Mouse (Mus musculus) forelimb bud, embryonic 11.5 days (tissue): ENCODE measurements around the gene Med26.

Experiments
- DNase-seq: peaks from one replicate; pipeline ENCODE4 v3.0.0-alpha.2; 2012; ENCODE audit warnings: low read depth, low spot score

Med26 gene

DNA sequence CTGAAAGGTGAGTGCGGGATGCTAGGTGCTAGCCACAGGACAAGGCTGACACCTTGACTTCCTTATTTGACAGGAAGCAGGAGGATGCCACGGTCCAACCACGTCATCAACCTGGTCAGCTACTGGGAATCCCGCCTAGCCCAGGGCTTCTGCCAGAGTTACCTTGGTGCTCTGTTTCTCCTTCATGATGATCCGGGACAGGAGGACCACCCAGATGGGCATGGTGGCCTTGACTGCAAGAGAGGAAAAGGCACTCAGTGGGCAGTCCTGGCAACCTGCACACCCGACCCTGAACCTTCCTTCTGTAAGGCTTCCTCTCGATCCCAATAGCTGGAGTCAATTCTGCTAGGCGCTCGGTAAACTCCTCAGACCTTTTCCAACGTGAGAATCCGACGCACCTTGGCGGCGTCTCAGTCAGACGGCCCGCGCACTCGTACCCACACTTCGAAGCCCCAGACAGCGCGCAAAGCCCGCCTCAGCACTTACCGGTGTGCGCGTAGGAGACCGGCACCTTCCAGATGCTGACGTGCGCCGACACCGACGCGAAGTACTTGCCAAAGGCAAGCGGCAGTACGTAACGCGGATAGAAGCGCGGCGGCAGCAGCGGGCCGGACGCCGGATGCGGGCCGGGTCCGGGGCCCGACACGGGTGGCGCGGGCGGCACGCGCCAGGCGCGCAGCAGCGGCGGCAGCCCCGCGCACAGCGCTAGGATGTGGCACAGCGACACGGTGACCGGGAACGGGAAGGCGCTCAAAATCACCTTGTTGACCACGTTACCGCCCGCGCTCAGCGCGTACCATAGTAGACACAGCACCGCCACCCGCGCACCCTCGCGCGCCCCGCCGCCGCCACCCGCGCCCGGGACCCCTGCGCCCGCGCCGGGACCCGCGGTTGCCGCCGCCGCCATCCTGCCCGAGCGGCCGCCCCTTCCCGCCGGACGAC lies 56.1 kb downstream of the Med26 start, which contains the start of gene Slc35e1:
Gene Slc35e1 (minus strand): TSS at position 935 of the 942 bp plus-strand sequence.
- DNase-seq = peak; percentile 6

DNA sequence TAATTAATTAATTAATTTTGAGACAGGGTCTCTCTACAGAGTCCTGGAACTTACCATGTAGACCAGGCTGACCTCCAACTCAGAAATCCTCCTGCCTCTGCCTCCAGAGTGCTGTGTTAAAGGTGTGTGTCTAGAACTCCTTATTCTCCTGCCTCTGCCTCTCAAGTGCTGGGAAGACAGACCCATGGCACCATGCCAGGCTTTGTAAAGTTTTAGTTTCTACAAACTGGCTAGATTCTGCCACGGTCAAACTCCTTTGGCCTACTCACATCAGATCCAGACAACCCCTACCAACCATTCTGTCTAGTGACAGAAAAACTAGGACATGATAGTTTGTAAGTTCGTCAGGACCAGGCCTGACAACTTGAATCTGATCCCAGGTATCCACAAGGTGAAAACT lies 57.1 kb downstream of the Med26 start:
- no peak for DNase-seq

DNA sequence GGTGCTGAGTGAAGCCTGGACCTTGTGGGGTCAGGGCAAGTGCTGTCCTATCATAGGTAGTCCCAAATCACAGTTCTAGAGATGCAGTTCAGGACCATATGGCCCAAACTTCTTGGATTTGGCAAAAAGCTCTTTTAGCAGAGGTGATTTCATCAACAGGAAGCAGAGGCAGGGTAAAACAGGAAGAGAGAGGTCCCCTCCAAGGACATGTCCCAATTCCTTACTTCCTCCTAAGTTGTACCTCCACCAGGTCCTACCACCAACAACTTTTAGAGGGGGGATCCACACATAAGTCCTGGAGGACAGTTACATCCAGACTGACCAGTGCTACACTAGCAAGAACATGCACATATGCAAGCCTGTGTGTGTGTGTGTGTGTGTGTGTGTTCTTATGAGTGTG lies 61.1 kb downstream of the Med26 start:
- no peak for DNase-seq

DNA sequence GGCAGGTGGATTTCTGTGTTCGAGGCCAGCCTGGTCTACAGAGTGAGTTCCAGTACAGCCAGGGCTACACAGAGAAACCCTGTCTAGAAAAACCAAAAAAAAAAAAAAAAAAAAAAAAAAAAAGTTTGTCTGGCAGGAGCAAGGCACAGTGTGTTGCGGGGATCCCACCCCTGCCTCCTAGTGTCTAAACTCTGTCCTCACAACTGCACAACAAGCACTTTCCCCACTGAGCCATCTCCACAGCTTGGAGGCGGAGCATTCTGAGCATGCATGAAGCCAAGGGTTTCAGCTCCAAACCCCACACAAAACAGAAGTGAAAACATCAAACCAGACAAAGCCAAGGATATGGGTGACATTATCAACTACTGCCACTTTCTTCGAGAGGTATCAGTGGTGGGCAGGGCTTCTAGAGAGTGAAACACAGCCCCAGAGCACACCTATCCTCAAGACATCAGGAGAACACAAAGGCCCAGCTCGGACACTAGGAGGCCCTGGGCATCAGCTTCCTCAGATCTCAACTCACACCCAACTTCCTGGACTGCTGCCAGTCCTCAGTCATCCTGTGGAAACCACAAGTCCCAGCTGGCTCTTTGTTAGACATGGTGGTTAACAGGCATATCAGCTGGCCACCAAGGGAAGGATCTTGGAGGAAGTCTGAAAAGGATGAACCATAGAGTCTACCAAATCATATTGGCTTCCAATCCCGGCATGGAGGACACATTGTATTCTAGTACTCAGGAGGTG lies 62.4 kb downstream of the Med26 start:
- DNase-seq = no peak

DNA sequence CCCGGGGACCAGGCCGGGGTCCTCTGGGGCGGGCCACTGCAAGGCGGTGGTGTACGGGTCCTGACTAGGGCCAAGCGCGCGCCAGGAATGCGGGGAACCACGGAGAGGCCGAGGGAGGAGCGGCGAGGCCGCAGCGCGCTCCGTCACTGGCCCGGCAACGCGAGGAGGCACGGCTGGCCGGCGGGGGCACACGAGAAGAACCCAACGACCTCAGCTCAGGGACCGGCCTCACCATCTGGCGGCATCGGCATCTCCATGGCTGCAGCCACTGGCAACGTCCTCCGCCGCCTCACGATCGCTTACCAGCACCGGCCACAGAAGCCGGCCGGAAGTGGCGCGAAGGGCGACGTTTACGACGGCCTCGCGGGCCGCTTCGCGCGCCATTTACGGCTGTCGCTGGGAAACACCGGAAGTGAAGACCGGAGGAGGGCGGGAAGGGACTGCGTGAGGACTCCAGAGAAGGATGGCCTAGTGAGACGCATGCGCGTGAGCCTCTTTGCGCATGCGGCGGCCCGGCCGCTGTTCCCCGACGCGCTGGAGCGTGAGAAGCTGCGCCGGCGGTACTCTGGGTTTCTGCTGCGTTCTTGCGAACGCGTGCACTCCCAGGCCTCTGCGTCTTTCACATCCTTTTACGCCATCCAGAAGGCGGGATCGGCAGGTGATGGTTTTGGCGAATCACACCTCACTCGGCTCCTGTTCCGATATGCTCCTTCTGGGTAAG lies 73.1 kb downstream of the Med26 start, which contains the start of gene Cherp:
Gene Cherp (minus strand): TSS at position 401 of the 721 bp plus-strand sequence.
- peak; percentile 99 for DNase-seq

DNA sequence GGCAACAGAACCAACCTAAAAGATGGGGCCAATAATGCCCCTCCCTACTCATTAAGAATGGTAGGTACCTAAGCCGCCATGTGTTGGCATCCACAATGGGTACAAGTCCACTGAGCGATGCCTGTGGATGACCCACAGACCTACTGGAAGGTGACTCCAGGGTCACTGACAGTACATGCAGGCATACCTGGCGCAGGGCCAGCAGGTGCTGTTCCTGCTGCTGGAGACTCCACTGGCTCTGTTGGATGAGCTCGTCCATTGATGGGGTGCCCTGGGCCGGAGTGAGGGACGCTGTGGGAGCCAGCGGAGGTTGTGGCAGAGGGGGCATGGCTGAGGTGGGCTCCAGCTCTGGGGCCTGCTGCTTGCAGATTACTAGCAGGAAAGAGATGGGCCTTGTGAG lies 77.4 kb downstream of the Med26 start:
- no peak for DNase-seq

DNA sequence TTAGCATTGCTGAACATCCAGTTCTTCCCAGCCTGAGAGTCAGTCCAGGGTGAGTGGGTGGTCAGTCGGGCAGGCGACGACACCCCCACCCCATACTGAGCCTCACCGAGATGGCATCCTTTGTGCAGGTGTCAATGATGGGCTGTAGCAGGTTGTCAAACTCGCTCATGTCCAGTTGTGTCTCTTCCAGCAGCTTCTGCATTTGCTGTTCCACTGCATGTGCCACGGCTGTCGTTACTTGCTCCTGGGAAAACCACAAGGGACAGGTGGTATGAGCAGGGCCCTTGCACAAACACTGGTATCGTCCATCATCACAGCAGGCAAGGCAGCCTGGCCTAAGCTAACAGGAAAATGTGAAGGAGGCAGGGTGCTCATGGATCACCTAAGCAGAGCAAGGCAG lies 78.1 kb downstream of the Med26 start:
- DNase-seq = no peak

DNA sequence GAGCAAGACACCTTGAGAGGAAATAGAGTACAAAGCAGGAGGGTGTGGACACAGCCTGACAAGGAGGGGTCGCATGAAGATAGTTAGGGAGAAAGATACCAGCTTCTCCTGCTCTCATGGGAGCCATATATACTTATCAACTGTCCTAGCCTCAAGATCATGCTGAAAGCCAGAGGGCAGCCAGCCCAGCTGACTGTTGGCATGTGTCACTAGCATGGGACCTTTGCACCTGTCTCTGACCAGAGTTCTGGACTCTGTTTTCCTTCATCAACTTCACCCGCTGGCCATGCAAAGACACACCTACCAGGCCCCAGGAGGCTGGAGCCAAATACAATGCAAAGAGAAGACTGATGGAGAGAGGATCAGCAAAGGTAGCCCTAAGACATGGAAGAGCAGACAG lies 78.8 kb downstream of the Med26 start:
- DNase-seq = no peak

DNA sequence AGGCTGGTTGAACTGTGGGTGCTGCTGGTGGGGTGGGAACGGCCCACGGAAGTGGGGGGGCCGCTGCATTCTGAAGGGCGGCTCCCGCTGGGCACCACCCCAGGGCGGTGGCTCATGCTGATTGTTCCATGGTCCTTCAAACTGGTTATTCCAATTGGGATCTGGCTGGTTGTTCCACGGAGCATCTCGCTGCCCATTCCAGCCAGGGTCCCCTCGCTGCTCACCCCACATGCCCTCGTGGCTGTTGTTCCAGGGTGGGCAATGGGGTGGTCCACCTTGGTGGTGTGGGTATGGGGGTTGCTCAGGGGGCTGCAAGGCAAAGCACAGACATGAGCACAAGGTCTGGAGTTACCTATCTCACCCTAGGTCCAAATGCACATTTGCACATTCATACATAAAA lies 83.9 kb downstream of the Med26 start:
- DNase-seq = no peak

DNA sequence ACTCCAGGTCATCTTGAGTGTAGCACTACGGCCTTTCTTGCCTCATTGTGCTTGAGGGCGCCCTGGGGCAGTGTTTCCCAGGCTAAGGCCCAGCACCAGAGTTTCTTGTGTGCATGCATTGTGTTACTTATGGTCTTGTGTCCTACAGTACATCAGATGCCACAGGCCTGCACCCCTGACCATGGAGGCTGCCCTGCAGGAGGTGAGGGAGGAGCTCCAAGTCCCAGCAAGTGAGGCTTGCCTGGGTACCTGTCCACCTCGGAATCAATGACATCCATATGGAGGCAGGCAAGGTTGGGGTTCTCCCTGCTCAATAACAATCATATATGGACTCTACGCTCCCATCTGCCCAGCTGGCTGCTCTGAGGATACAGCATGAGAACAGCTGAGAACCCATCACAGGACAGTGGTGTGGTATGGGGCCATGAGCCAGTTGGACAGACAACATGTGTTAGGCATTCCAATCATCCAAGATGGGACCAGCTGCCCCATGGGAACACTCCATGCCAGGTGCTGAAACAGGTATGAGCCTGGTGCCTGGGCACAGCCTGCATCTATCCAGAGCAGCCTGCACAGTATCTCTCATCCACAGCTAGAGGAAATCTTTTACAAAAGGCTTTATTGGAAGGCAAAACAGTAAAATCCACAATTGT lies 88.1 kb downstream of the Med26 start:
- DNase-seq = no peak

DNA sequence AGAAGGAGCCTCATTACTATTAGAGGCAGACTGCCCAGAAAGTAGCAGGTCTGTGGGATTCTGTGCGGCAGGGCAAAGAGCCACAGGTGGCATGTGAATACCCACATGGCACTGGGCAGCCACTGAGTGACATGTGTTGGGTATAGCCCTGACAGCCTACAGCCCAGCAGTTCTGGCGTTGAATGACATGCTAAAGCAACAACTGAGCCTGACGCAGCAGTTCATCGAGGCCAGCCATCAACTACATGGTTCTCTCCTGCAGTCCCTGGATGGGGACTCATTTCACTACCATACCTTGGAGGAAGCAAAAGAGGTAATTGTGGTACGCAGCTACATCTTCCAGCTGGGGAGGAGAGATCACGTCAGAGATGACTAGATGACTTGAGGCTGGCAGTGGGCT lies 89.6 kb downstream of the Med26 start:
- DNase-seq = no peak

DNA sequence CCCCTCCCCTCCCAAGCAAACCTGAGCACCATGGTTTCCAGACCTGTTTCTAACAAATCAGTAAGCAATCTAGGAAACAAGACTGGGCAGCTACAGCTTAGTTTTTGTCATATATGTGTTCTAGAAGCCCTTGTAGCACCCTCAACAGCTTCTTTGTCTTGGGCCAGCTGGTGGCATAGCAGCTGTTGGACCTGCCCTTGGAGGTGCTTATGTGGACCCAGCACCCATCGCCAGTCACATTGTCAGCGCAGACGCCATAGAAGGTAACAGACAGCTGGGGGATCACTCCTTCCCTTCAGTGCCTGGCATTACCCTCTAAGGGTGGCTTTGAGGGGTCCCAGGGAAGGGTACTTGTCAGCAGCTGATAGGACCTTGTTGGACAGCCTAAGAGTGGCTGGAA lies 90.3 kb downstream of the Med26 start:
- no peak for DNase-seq

DNA sequence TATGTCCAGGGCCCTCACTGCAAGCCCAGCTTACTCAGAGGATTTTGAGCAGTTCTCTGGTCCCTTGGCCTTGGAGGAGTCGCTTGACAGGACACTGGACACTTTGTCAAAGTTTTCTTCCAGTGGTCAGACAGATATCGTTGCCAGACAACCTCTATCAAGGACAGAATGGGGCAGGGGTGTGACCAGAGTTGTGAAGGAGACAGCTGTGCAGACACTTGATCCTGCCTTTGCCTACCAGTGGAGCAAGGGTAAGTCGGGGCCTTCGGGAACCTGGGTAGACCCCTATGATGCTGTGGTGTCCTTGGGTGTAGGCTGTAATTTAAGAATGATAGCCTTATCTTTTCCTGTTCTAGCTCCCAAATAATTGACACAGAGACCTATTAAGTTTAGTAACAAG lies 92.8 kb downstream of the Med26 start:
- no peak for DNase-seq

DNA sequence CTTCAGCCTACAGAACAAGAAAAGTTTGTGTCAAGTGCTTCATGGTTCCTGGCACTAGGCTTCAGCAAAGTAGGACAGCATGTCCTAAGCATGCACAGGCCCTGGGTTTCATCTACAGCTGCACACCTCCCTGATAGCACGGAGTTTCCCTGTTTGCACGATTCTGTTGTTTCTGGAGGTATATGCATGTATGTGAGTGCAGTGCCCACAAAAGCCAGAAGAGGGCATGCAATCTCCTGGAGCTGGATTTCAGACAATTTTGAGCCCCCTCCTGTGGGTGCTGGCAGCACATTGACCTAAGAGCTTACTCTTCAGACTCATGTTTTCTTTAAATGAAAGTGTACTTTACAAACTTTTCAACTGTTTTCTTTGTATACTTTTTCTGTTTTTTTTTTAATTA lies 94.2 kb downstream of the Med26 start:
- no peak for DNase-seq

DNA sequence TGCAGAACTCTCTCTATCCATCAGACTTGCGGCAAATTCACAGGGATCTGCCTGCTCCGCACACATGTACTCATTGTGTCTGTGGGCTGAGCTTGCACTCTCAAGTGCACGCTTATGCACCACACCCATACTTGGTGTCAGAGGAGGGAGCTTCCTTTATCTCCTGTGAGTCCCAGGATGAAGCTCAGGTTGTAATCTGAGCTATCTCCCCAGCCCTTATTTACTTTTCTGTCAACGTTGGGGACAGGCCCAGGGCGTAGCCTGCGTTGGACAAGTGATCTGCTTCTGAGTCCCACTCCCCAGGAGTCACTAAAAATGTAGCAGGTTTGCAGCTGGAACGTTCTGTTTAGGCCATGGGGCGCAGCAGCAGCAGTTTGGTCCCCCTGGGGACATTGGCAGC lies 96.6 kb downstream of the Med26 start:
- DNase-seq = no peak

DNA sequence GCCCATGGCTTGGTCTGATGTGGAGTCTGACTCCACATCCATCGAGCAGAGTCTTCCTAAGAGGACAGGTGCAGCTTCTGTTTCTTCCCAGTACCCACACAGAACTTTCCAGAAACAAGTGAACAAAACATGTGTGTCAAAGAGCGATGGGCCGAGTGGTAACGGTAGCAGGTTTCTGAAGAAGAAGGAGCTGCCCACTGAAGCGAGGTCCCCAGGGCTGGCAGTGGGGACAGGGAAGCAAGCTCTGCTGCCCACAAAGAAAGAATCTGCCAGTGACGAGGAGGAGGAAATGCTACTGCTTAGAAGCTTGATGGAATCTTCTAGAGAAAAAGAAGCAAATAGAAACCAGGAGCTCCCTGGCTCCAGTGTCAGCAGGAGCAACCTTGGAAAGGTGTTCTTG lies 103.0 kb downstream of the Med26 start:
- DNase-seq = no peak
